Mouse (Mus musculus) layer of hippocampus, adult 9-10 months (tissue): ENCODE measurements around the gene Rnase13.

Experiments
- DNase-seq: peaks from one replicate; pipeline ENCODE4 v3.0.0; 2022; ENCODE audit warnings: low spot score

Rnase13 gene

DNA sequence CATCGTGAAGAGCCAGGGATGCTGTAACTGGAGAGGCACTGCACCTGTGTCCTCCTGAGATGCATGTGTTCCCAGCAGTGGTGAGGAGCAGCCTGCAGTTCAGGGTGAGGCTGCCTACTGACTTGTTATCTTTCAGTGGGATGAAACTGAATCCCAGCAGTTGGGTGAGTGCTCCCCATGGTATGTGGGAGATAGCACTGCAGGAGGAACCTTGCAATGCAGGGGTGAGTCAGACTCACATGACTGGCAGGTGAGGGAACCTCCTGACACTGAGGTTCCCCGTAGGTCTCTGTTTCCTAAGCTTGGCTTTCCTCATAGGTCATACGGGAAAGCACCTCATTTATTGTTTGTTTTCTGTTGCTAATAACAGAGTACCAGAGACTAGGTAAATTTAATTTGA is 45.1 kb downstream of the Rnase13 start:
- DNase-seq, result no peak

- no peak for DNase-seq
Observed at GRCm38 (mm10) chr14:51871741-51872140, 50.8 kb downstream of the Rnase13 start.
